Mouse (Mus musculus): Measurements from ENCODE around the gene Nbeal2. TPM values are rescaled to one million over a fixed set of nuclear protein-coding genes. Genes with fewer than 3 reads are reported as not detected.

Nbeal2 gene
- total and polyA plus RNA-seq, 2 experiments from 2014 or later = 4.0 to 11.5 TPM

- no peak for ATAC-seq (ENCODE audit: low FRiP score)
- no peak overlapping the region for H3K4me2 ChIP-seq (ENCODE audit: low read depth, low read length, poor library complexity, severe bottlenecking)
Measured at GRCm38 (mm10) chr9:110681817-110682216, 27.9 kb upstream of the Nbeal2 start.

GRCm38 (mm10) chr9:110680736-110681507 is 27.0 kb upstream of the Nbeal2 start:
- DNase-seq (ENCODE audit: low spot score) (no peak), ATAC-seq (ENCODE audit: low FRiP score) (no peak)
- no peak overlapping the region for H3K4me3 ChIP-seq (ENCODE audit: low read depth, low read length)
- no peak overlapping the region for H3K27ac ChIP-seq (ENCODE audit: low read depth, low read length)
- H3K9ac ChIP-seq (replicated peaks; ENCODE audit: low read length, poor library complexity, severe bottlenecking) = no peak overlapping the region
- no peak for TF ChIP-seq CTCF (IDR thresholded peaks at IDR 0.05)
- no peaks in the 10 kb centered on the region for H3K36me3 ChIP-seq (ENCODE audit: insufficient read depth, low read length)
- 88% methylated on average over 7 of the region's 7 CpGs for WGBS
- H3K4me2 ChIP-seq (ENCODE audit: low read depth, low read length, poor library complexity, severe bottlenecking) = no peak overlapping the region
- no peaks in the 10 kb centered on the region for H3K27me3 ChIP-seq (ENCODE audit: insufficient read depth, low read length)
- no peaks in the 10 kb centered on the region for H3K9me3 ChIP-seq (ENCODE audit: low read length)
- H3K4me1 ChIP-seq (ENCODE audit: insufficient read depth, low read length) = peaks cover 15% of the 10 kb centered on the region; the same call in 1 of the 2 replicates

More at GRCm38 (mm10) chr9:110681817-110682216, 27.9 kb upstream of the Nbeal2 start:
- no peak overlapping the region for H3K4me3 ChIP-seq (ENCODE audit: low read depth, low read length)
- no peaks in the 10 kb centered on the region for H3K9me3 ChIP-seq (ENCODE audit: low read length)
- WGBS = 42% methylated on average over 9 of the region's 9 CpGs
- DNase-seq (ENCODE audit: low spot score) = peak; percentile 81
- H3K9ac ChIP-seq (replicated peaks; ENCODE audit: low read length, poor library complexity, severe bottlenecking) = no peak overlapping the region
- H3K27me3 ChIP-seq (ENCODE audit: insufficient read depth, low read length) = no peaks in the 10 kb centered on the region
- H3K36me3 ChIP-seq (ENCODE audit: insufficient read depth, low read length) = no peaks in the 10 kb centered on the region
- H3K4me1 ChIP-seq (ENCODE audit: insufficient read depth, low read length) = peaks cover 15% of the 10 kb centered on the region; the same call in 1 of the 2 replicates
- H3K27ac ChIP-seq (ENCODE audit: low read depth, low read length) = no peak overlapping the region
- TF ChIP-seq CTCF (IDR thresholded peaks at IDR 0.05) = no peak

- no peaks in the 10 kb centered on the region for H3K36me3 ChIP-seq (ENCODE audit: insufficient read depth, low read length)
- no peak overlapping the region for H3K4me2 ChIP-seq (ENCODE audit: low read depth, low read length, poor library complexity, severe bottlenecking)
- no peak overlapping the region for H3K4me3 ChIP-seq (ENCODE audit: low read depth, low read length)
- no peak for ATAC-seq (ENCODE audit: low FRiP score)
- H3K27me3 ChIP-seq (ENCODE audit: insufficient read depth, low read length) = no peaks in the 10 kb centered on the region
- H3K4me1 ChIP-seq (ENCODE audit: insufficient read depth, low read length) = peaks cover 9% of the 10 kb centered on the region; the same call in 1 of the 2 replicates
- whole genome bisulfite sequencing = 70% methylated on average over 5 of the region's 5 CpGs
- no peaks in the 10 kb centered on the region for H3K9me3 ChIP-seq (ENCODE audit: low read length)
- H3K9ac ChIP-seq (replicated peaks; ENCODE audit: low read length, poor library complexity, severe bottlenecking) = no peak overlapping the region
- TF ChIP-seq CTCF (IDR thresholded peaks at IDR 0.05) = no peak
- no peak for DNase-seq (ENCODE audit: low spot score)
- H3K27ac ChIP-seq (ENCODE audit: low read depth, low read length) = no peak overlapping the region
Measured at GRCm38 (mm10) chr9:110678886-110679285, 24.9 kb upstream of the Nbeal2 start.

- no peaks in the 10 kb centered on the region for H3K36me3 ChIP-seq (ENCODE audit: insufficient read depth, low read length)
- ATAC-seq (ENCODE audit: low FRiP score) (no peak), DNase-seq (ENCODE audit: low spot score) (no peak)
- H3K4me2 ChIP-seq (ENCODE audit: low read depth, low read length, poor library complexity, severe bottlenecking) = no peak overlapping the region
- no peak overlapping the region for H3K27ac ChIP-seq (ENCODE audit: low read depth, low read length)
- TF ChIP-seq CTCF (IDR thresholded peaks at IDR 0.05) = no peak
- H3K9me3 ChIP-seq (ENCODE audit: low read length) = no peaks in the 10 kb centered on the region
- H3K27me3 ChIP-seq (ENCODE audit: insufficient read depth, low read length) = no peaks in the 10 kb centered on the region
- no peaks in the 10 kb centered on the region for H3K4me1 ChIP-seq (ENCODE audit: insufficient read depth, low read length)
- no peak overlapping the region for H3K4me3 ChIP-seq (ENCODE audit: low read depth, low read length)
- WGBS = 92% methylated on average over 8 of the region's 8 CpGs
- no peak overlapping the region for H3K9ac ChIP-seq (replicated peaks; ENCODE audit: low read length, poor library complexity, severe bottlenecking)
Measured at GRCm38 (mm10) chr9:110676492-110676911, 22.5 kb upstream of the Nbeal2 start.

GRCm38 (mm10) chr9:110673107-110673752 is 19.3 kb upstream of the Nbeal2 start:
- H3K27ac ChIP-seq (ENCODE audit: low read depth, low read length) = no peak overlapping the region
- ATAC-seq (ENCODE audit: low FRiP score) = peak; percentile 27; the same call in 1 of the 2 replicates
- DNase-seq (ENCODE audit: low spot score) = peak; percentile 34
- no peaks in the 10 kb centered on the region for H3K27me3 ChIP-seq (ENCODE audit: insufficient read depth, low read length)
- H3K4me1 ChIP-seq (ENCODE audit: insufficient read depth, low read length) = no peaks in the 10 kb centered on the region
- H3K4me2 ChIP-seq (ENCODE audit: low read depth, low read length, poor library complexity, severe bottlenecking) = no peak overlapping the region
- no peak overlapping the region for H3K9ac ChIP-seq (replicated peaks; ENCODE audit: low read length, poor library complexity, severe bottlenecking)
- H3K9me3 ChIP-seq (ENCODE audit: low read length) = no peaks in the 10 kb centered on the region
- H3K4me3 ChIP-seq (ENCODE audit: low read depth, low read length) = no peak overlapping the region
- WGBS = 58% methylated on average over 10 of the region's 10 CpGs
- H3K36me3 ChIP-seq (ENCODE audit: insufficient read depth, low read length) = no peaks in the 10 kb centered on the region
- TF ChIP-seq CTCF (IDR thresholded peaks at IDR 0.05) = no peak
